Mouse (Mus musculus): ENCODE results near the gene Pip5k1a. TPM values are rescaled to one million over a fixed set of nuclear protein-coding genes. Genes with fewer than 3 reads are reported as not detected.
"Not testable (repeated sequence)": the region's sequence is repeated elsewhere in the genome, so short reads cannot be mapped to it uniquely, and the experiment has no call there.

Gene Pip5k1a
- polyA plus RNA-seq, 1 experiment from 2014 or later: 15.4 TPM

GRCm38 (mm10) chr3:95047914-95048313 lies 58.8 kb downstream of the Pip5k1a start:
- Histone ChIP-seq H3K4me2 (ENCODE audit: low read depth, low read length) (no peak overlapping the region), H3K36me3 (replicated peaks; ENCODE audit: control insufficient read depth, insufficient read depth, low read depth, low read length) (no peaks in the 10 kb centered on the region), H3K27me3 (ENCODE audit: control insufficient read depth, insufficient read depth, low read length) (no peaks in the 10 kb centered on the region), H3K9ac (replicated peaks; ENCODE audit: low read length) (no peak overlapping the region), H3K4me3 (ENCODE audit: low read depth, low read length) (no peak overlapping the region), H3K4me1 (ENCODE audit: control insufficient read depth, insufficient read depth, low read length) (no peaks in the 10 kb centered on the region), H3K9me3 (replicated peaks; ENCODE audit: control insufficient read depth, low read length) (no peaks in the 10 kb centered on the region), H3K27ac (replicated peaks; ENCODE audit: low read depth, low read length) (no peak overlapping the region)
- ATAC-seq (replicated peaks; ENCODE audit: insufficient number of reproducible peaks, low FRiP score, low TSS enrichment, low read depth) (no peak), DNase-seq (ENCODE audit: low spot score) (no peak)
- WGBS: 71% methylated on average over 3 of the region's 3 CpGs

GRCm38 (mm10) chr3:95046462-95047057 lies 60.2 kb downstream of the Pip5k1a start:
- Histone ChIP-seq H3K4me1 (ENCODE audit: control insufficient read depth, insufficient read depth, low read length) (no peaks in the 10 kb centered on the region), H3K9ac (replicated peaks; ENCODE audit: low read length) (no peak overlapping the region), H3K4me2 (ENCODE audit: low read depth, low read length) (no peak overlapping the region), H3K36me3 (replicated peaks; ENCODE audit: control insufficient read depth, insufficient read depth, low read depth, low read length) (no peaks in the 10 kb centered on the region), H3K9me3 (replicated peaks; ENCODE audit: control insufficient read depth, low read length) (no peaks in the 10 kb centered on the region), H3K4me3 (ENCODE audit: low read depth, low read length) (no peak overlapping the region), H3K27me3 (ENCODE audit: control insufficient read depth, insufficient read depth, low read length) (no peaks in the 10 kb centered on the region), H3K27ac (replicated peaks; ENCODE audit: low read depth, low read length) (no peak overlapping the region)
- WGBS: 89% methylated on average over 11 of the region's 11 CpGs
- DNase-seq (ENCODE audit: low spot score) (no peak), ATAC-seq (replicated peaks; ENCODE audit: insufficient number of reproducible peaks, low FRiP score, low TSS enrichment, low read depth) (no peak)

- H3K36me3 ChIP-seq (replicated peaks; ENCODE audit: control insufficient read depth, insufficient read depth, low read depth, low read length): no peaks in the 10 kb centered on the region
- 64% methylated on average over 6 of the region's 6 CpGs for WGBS
- H3K4me2 ChIP-seq (ENCODE audit: low read depth, low read length): no peak overlapping the region
- no peaks in the 10 kb centered on the region for H3K27me3 ChIP-seq (ENCODE audit: control insufficient read depth, insufficient read depth, low read length)
- H3K4me3 ChIP-seq (ENCODE audit: low read depth, low read length): no peak overlapping the region
- H3K9ac ChIP-seq (replicated peaks; ENCODE audit: low read length): no peak overlapping the region
- DNase-seq (ENCODE audit: low spot score): no peak
- no peak for ATAC-seq (replicated peaks; ENCODE audit: insufficient number of reproducible peaks, low FRiP score, low TSS enrichment, low read depth)
- H3K27ac ChIP-seq (replicated peaks; ENCODE audit: low read depth, low read length): no peak overlapping the region
- H3K9me3 ChIP-seq (replicated peaks; ENCODE audit: control insufficient read depth, low read length): no peaks in the 10 kb centered on the region
- H3K4me1 ChIP-seq (ENCODE audit: control insufficient read depth, insufficient read depth, low read length): no peaks in the 10 kb centered on the region
Observed at GRCm38 (mm10) chr3:95043251-95043650, 63.5 kb downstream of the Pip5k1a start.

- H3K27me3 ChIP-seq (ENCODE audit: control insufficient read depth, insufficient read depth, low read length): no peaks in the 10 kb centered on the region
- DNase-seq (ENCODE audit: low spot score) (no peak), ATAC-seq (replicated peaks; ENCODE audit: insufficient number of reproducible peaks, low FRiP score, low TSS enrichment, low read depth) (peak; percentile 49; the same call in 1 of the 2 replicates)
- H3K9me3 ChIP-seq (replicated peaks; ENCODE audit: control insufficient read depth, low read length): no peaks in the 10 kb centered on the region
- WGBS: 33% methylated on average over 7 of the region's 7 CpGs
- peak overlapping the region; percentile 32 for H3K9ac ChIP-seq (replicated peaks; ENCODE audit: low read length)
- H3K4me3 ChIP-seq (ENCODE audit: low read depth, low read length): peak overlapping the region; percentile 63
- H3K36me3 ChIP-seq (replicated peaks; ENCODE audit: control insufficient read depth, insufficient read depth, low read depth, low read length): no peaks in the 10 kb centered on the region
- no peak overlapping the region for H3K27ac ChIP-seq (replicated peaks; ENCODE audit: low read depth, low read length)
- peak overlapping the region; percentile 32 for H3K4me2 ChIP-seq (ENCODE audit: low read depth, low read length)
- H3K4me1 ChIP-seq (ENCODE audit: control insufficient read depth, insufficient read depth, low read length): no peaks in the 10 kb centered on the region
Observed at GRCm38 (mm10) chr3:95042838-95043229, 63.9 kb downstream of the Pip5k1a start.

GRCm38 (mm10) chr3:95042166-95042837 lies 64.4 kb downstream of the Pip5k1a start, which contains the start of gene Psmd4:
TSS of gene Psmd4 (minus strand) at chr3:95042614.
- Histone ChIP-seq H3K27ac (replicated peaks; ENCODE audit: low read depth, low read length) (no peak within 1 kb of the TSS), H3K9me3 (replicated peaks; ENCODE audit: control insufficient read depth, low read length) (no peaks in the 10 kb centered on the region), H3K4me3 (ENCODE audit: low read depth, low read length) (peak within 1 kb of the TSS; percentile 63), H3K4me1 (ENCODE audit: control insufficient read depth, insufficient read depth, low read length) (no peaks in the 10 kb centered on the region), H3K4me2 (ENCODE audit: low read depth, low read length) (peak within 1 kb of the TSS; percentile 43), H3K9ac (replicated peaks; ENCODE audit: low read length) (peak within 1 kb of the TSS; percentile 65), H3K27me3 (ENCODE audit: control insufficient read depth, insufficient read depth, low read length) (no peaks in the 10 kb centered on the region), H3K36me3 (replicated peaks; ENCODE audit: control insufficient read depth, insufficient read depth, low read depth, low read length) (no peaks in the 10 kb centered on the region)
- peak; percentile 98 for DNase-seq (ENCODE audit: low spot score)
- under 1% methylated on average over 36 of the region's 36 CpGs for WGBS
- peak; percentile 96 for ATAC-seq (replicated peaks; ENCODE audit: insufficient number of reproducible peaks, low FRiP score, low TSS enrichment, low read depth)

- ATAC-seq (replicated peaks; ENCODE audit: insufficient number of reproducible peaks, low FRiP score, low TSS enrichment, low read depth): no peak
- Histone ChIP-seq H3K9ac (replicated peaks; ENCODE audit: low read length) (peak overlapping the region; percentile 65), H3K4me3 (ENCODE audit: low read depth, low read length) (peak overlapping the region; percentile 63), H3K27ac (replicated peaks; ENCODE audit: low read depth, low read length) (no peak overlapping the region), H3K4me1 (ENCODE audit: control insufficient read depth, insufficient read depth, low read length) (no peaks in the 10 kb centered on the region), H3K27me3 (ENCODE audit: control insufficient read depth, insufficient read depth, low read length) (no peaks in the 10 kb centered on the region), H3K9me3 (replicated peaks; ENCODE audit: control insufficient read depth, low read length) (no peaks in the 10 kb centered on the region), H3K4me2 (ENCODE audit: low read depth, low read length) (peak overlapping the region; percentile 43), H3K36me3 (replicated peaks; ENCODE audit: control insufficient read depth, insufficient read depth, low read depth, low read length) (no peaks in the 10 kb centered on the region)
- no peak for DNase-seq (ENCODE audit: low spot score)
- 18% methylated on average over 3 of the region's 3 CpGs for WGBS
Observed at GRCm38 (mm10) chr3:95041625-95042024, 65.1 kb downstream of the Pip5k1a start.

- WGBS: 71% methylated on average over 3 of the region's 3 CpGs
- DNase-seq (ENCODE audit: low spot score) (no peak), ATAC-seq (replicated peaks; ENCODE audit: insufficient number of reproducible peaks, low FRiP score, low TSS enrichment, low read depth) (no peak)
- H3K4me2 ChIP-seq (ENCODE audit: low read depth, low read length): no peak overlapping the region
- no peaks in the 10 kb centered on the region for H3K4me1 ChIP-seq (ENCODE audit: control insufficient read depth, insufficient read depth, low read length)
- no peak overlapping the region for H3K9ac ChIP-seq (replicated peaks; ENCODE audit: low read length)
- no peak overlapping the region for H3K27ac ChIP-seq (replicated peaks; ENCODE audit: low read depth, low read length)
- no peaks in the 10 kb centered on the region for H3K9me3 ChIP-seq (replicated peaks; ENCODE audit: control insufficient read depth, low read length)
- peaks cover 10% of the 10 kb centered on the region for H3K36me3 ChIP-seq (replicated peaks; ENCODE audit: control insufficient read depth, insufficient read depth, low read depth, low read length)
- no peak overlapping the region for H3K4me3 ChIP-seq (ENCODE audit: low read depth, low read length)
- no peaks in the 10 kb centered on the region for H3K27me3 ChIP-seq (ENCODE audit: control insufficient read depth, insufficient read depth, low read length)
Observed at GRCm38 (mm10) chr3:95029953-95030352, 76.8 kb downstream of the Pip5k1a start.

- WGBS: 78% methylated on average over 3 of the region's 3 CpGs
Observed at GRCm38 (mm10) chr3:95029291-95029827, 77.4 kb downstream of the Pip5k1a start.

More at GRCm38 (mm10) chr3:95029291-95029827, 77.4 kb downstream of the Pip5k1a start:
- DNase-seq (ENCODE audit: low spot score); H3K4me2 ChIP-seq (ENCODE audit: low read depth, low read length); H3K9me3 ChIP-seq (replicated peaks; ENCODE audit: control insufficient read depth, low read length); H3K4me1 ChIP-seq (ENCODE audit: control insufficient read depth, insufficient read depth, low read length); H3K27me3 ChIP-seq (ENCODE audit: control insufficient read depth, insufficient read depth, low read length); ATAC-seq (replicated peaks; ENCODE audit: insufficient number of reproducible peaks, low FRiP score, low TSS enrichment, low read depth); H3K36me3 ChIP-seq (replicated peaks; ENCODE audit: control insufficient read depth, insufficient read depth, low read depth, low read length); H3K27ac ChIP-seq (replicated peaks; ENCODE audit: low read depth, low read length); H3K4me3 ChIP-seq (ENCODE audit: low read depth, low read length); H3K9ac ChIP-seq (replicated peaks; ENCODE audit: low read length): not testable (repeated sequence)

All from embryonic facial prominence, embryonic 11.5 days (tissue).